8 mouse cellular contexts compared by ENCODE assay signal in the genomic region with DNA sequence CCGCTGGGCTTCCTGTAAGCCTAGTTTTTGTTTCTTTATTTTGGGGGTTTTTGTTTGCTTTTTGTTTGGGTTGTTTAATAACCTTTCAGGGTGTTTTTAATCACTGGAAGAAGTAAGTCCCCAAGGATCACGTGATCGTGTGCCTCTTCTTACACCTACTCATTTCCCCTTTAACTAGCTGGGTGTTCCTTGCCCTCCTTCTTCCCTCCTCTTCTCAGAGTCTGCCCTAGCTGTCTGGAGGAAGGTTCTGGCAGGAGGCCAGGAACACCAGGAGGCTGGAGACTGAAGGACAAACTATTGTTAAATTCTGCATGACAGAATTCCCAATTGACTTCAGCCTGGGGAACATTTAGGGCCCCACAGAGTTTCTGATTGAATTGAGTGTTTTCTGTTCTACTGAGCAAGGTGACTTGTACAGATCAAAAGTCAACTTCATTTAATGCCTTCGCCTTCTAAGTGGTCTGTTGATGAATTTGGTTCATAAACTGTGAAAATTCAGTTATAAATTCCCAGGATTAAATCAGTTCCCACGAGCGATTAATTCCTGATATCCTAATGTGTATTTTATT.
DNase-seq lines count a peak whose midpoint lies in the region; ATAC-seq and TF ChIP-seq lines count a peak whose summit lies in the region.

No protein-coding gene starts in this region.

- no peak overlapping the region for H3K4me3 ChIP-seq in forebrain, embryonic 13.5 days
- H3K4me3 ChIP-seq in forebrain, postnatal 0 days (ENCODE audit: low read depth, low read length): no peak overlapping the region

- no peaks in the 10 kb centered on the region for H3K27me3 ChIP-seq in forebrain, embryonic 13.5 days
- no peaks in the 10 kb centered on the region for H3K27me3 ChIP-seq in forebrain, postnatal 0 days (ENCODE audit: insufficient read depth, low read length)

- no peak for ATAC-seq in forebrain, embryonic 13.5 days
- ATAC-seq in forebrain, postnatal 0 days: no peak

- H3K36me3 ChIP-seq in forebrain, embryonic 13.5 days (ENCODE audit: poor library complexity, severe bottlenecking): peaks cover 4% of the 10 kb centered on the region; the same call in 1 of the 2 replicates
- H3K36me3 ChIP-seq in forebrain, postnatal 0 days (ENCODE audit: insufficient read depth): no peaks in the 10 kb centered on the region

- peaks cover 12% of the 10 kb centered on the region for H3K9me3 ChIP-seq in forebrain, embryonic 13.5 days (replicated peaks)
- H3K9me3 ChIP-seq in forebrain, postnatal 0 days (ENCODE audit: low read length): no peaks in the 10 kb centered on the region

- no peak overlapping the region for H3K4me2 ChIP-seq in forebrain, embryonic 13.5 days
- no peak overlapping the region for H3K4me2 ChIP-seq in forebrain, postnatal 0 days (ENCODE audit: low read depth)

- H3K9ac ChIP-seq in forebrain, embryonic 13.5 days: no peak overlapping the region
- no peak overlapping the region for H3K9ac ChIP-seq in forebrain, postnatal 0 days

- WGBS in forebrain, embryonic 13.5 days: 67% methylated on average over 6 of the region's 6 CpGs
- WGBS in forebrain, postnatal 0 days: 67% methylated on average over 6 of the region's 6 CpGs

- peaks cover 20% of the 10 kb centered on the region for H3K4me1 ChIP-seq in forebrain, embryonic 13.5 days
- H3K4me1 ChIP-seq in forebrain, postnatal 0 days (ENCODE audit: insufficient read depth): 0 out of 2 replicates have a peak, but pooled peaks cover 5% of the 10 kb centered on the region

- no peak overlapping the region for H3K27ac ChIP-seq in forebrain, embryonic 13.5 days
- no peak overlapping the region for H3K27ac ChIP-seq in forebrain, postnatal 0 days (ENCODE audit: low read depth, low read length)

- no peak for TF ChIP-seq CTCF in forebrain, postnatal 0 days (IDR thresholded peaks at IDR 0.05; ENCODE audit: low read depth)

- peak; percentile 34 to 62 for DNase-seq in adrenal gland, adult (ENCODE audit: inconsistent age in 2 of 2, low spot score in 1 of 2)
- DNase-seq in adrenal gland, postnatal 4 days (ENCODE audit: low spot score in 2 of 2): no peak
- peak; percentile 14 for DNase-seq in layer of hippocampus, adult 9-11 months
- no peak for DNase-seq in layer of hippocampus, adult 9-10 months (ENCODE audit: low spot score)
- peak; percentile 63 to 75 for DNase-seq in adrenal gland, postnatal 36 days
- DNase-seq in lung, postnatal 14 days: peak; percentile 33
- no peak for DNase-seq in forebrain, postnatal 0 days

Comparison
In these comparisons a context has a peak if more than half of its experiments do, and no peak if none do; other contexts are left out.
1. DNase-seq: peak in adrenal gland, adult (2 of 2), layer of hippocampus, adult 9-11 months (single experiment), adrenal gland, postnatal 36 days (2 of 2) and lung, postnatal 14 days (single experiment); none in adrenal gland, postnatal 4 days (0 of 2), layer of hippocampus, adult 9-10 months (single experiment) and forebrain, postnatal 0 days (single experiment).